Mouse (Mus musculus) thymus, postnatal 4 days (tissue): ENCODE measurements at regions not wholly inside any gene's neighbourhood (a gene's known extent, or its start where the extent isn't known, plus 50 kb on each side); places are given as distances from the start of the nearest gene placed in this dataset.
"Not testable (repeated sequence)": the region's sequence is repeated elsewhere in the genome, so short reads cannot be mapped to it uniquely, and the experiment has no call there.

Experiments
- DNase-seq: peaks from one replicate; pipeline ENCODE4 v3.0.0; 2021

- no peak for DNase-seq
Observed at GRCm38 (mm10) chr3:21945775-21946174, 130.7 kb upstream of the Tbl1xr1 start.

- no peak for DNase-seq
Observed at GRCm38 (mm10) chr3:21947320-21948073, 129.0 kb upstream of the Tbl1xr1 start.

- DNase-seq, result no peak
Observed at GRCm38 (mm10) chr3:21948074-21948659, 128.3 kb upstream of the Tbl1xr1 start.

- DNase-seq, result no peak
Observed at GRCm38 (mm10) chr3:21949459-21949858, 127.0 kb upstream of the Tbl1xr1 start.

DNA sequence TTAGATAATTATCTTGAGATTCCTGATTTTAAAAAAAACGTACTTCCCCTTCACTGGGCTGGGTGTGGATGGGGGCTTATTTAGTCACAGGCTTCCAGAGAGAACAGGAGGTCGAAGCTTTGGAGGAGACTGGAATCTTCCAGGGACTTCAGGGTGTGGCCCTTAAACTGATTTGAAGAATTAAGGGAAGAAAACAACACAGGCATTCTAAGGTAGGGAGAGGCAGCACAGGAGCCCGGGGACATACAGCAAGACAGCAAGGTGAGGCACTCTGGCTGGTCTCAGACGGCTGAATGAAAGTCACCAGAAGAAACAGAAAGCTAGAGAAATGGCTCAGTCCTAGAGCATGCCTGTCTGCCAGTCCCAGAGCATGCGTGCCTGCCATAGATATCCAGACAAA lies 125.9 kb upstream of the Tbl1xr1 start:
- DNase-seq, result no peak

DNA sequence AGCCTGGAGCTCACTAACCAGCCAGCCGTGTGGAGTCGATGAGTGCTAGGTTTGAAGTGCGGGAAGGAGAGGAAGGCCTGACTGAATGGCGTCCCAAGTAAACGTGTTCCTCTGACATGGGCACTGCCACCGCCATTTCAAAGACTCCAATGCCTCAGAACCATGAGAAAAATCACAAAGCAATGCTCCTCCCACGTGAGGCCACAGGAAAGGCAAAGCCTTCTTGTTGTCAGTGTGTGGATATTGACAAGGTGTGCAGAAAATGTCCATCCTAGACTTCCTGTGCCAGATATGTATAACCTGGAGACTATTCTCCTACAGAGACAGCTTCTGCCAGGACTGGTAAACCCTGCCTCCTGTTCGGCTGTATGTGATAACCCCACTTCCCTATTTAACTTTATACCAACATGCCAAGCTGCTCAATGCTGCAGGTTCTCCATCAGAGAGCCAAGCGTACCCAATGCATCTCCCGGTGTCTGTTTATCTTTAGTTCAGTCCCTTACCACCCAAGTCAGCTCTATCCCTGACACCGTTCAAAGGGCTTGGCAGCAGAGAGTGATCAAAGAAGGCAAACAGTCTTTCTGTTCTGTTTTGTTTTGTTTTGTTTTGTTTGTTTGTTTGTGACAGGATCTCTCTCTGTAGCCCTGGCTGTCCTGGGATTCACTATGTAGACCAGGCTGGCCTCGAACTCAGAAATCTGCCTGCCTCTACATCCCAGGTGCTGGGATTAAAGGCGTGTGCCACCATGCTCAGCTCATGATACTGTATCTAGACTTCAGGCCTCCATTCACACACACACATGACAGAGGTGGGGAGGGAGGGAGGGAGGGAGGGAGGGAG lies 124.8 kb upstream of the Tbl1xr1 start:
- no peak for DNase-seq

DNA sequence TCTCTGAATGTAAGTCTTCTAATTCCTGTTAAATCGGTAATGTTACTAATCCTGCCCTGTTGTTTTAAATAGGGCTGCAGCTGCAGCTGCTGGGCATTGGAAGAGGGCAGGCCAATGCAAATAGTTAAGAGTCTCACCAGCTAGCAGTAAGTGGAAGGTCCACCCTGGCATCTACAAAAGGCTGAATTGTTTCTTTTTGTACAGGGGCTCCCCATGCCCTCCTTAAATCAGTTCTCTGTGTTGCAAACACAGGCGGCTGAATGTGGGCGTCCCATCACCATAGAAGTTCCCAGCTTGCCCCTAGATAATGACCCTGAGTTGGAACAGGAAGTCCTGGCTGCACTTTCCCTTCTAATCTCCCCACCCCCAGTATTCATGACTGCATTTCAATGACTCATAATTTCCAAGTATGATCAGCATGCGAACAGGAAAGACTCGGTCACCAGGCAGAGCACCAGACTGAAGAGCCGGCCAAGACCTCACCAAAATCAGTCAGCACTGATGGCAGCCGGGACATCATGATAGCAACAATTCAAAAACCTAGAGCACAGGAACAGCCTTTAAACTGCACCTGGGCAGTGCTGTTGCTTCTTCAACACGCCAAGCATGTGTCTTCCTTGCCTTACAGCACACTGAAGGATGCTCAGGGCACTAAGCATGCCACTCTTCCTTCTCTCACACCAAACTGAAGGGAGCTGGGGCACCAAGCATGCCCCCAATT lies 123.6 kb upstream of the Tbl1xr1 start:
- DNase-seq, result no peak

DNA sequence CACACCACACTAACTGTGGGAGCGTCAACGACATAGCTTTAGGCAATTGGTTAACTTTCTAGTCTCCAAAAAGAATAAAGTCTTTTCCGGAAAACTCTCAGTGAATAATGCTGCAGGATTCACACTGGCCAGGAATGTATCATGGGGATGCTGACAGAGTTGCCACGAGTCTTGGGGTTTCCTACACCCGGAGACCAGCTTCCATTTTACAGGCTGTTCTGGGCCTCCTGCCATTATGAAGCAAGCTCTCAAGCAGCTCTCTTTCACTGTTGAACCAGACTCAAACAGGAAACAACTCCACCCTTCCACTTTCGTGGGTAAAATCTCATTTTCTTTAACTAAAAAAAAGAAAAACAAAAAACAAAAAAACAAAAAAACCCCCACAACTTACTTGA lies 123.0 kb upstream of the Tbl1xr1 start:
- DNase-seq, result no peak

DNA sequence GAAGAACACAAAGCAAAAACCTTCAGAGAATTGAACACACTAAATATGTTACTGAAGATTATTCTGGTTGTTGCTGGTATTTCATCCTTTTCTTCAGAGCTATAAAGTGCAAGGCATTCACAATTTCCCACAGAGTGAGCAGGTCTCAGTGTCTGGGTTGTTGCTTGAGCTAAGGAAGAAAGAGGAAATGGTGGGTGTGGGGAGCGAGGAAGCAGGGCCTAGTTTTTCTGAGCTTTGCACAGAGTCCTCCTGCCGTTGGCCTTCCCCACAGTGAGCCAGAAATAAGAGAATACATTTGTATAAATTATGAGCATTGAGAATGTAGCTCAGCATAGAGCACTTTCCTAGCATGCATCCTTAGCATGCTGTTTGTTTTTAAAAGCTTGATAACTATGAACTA lies 120.8 kb upstream of the Tbl1xr1 start:
- DNase-seq, result peak; percentile 37

GRCm38 (mm10) chr3:21957105-21957504 lies 119.3 kb upstream of the Tbl1xr1 start:
- DNase-seq, result not testable (repeated sequence)

GRCm38 (mm10) chr3:21958595-21959286 lies 117.7 kb upstream of the Tbl1xr1 start:
- DNase-seq, result no peak

GRCm38 (mm10) chr3:21961091-21961490 lies 115.4 kb upstream of the Tbl1xr1 start:
- DNase-seq, result no peak

- DNase-seq, result no peak
Observed at GRCm38 (mm10) chr3:21961746-21962145, 114.7 kb upstream of the Tbl1xr1 start.

DNA sequence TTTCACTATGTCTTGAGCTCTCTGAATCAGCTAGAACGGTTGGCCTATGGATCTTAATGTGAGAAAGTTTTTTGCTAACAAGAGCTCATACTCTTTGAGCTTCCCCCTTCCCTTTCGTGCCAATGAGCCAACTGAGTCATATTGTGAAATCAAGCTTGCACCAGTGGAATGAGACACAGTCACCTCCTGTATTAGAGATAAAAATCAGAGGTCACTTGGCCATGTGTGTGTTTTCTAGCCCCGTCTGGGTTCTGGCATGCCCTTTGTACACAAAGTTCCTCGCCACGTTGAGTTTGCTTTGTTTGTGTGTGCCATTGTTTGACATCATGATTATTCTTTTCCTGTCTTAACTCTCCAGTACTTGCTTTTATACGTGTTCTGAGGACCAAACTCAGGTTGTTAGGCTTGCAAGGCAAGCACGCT lies 114.1 kb upstream of the Tbl1xr1 start:
- DNase-seq, result no peak

- peak; percentile 53 for DNase-seq
Observed at GRCm38 (mm10) chr3:21962921-21963732, 113.3 kb upstream of the Tbl1xr1 start.

DNA sequence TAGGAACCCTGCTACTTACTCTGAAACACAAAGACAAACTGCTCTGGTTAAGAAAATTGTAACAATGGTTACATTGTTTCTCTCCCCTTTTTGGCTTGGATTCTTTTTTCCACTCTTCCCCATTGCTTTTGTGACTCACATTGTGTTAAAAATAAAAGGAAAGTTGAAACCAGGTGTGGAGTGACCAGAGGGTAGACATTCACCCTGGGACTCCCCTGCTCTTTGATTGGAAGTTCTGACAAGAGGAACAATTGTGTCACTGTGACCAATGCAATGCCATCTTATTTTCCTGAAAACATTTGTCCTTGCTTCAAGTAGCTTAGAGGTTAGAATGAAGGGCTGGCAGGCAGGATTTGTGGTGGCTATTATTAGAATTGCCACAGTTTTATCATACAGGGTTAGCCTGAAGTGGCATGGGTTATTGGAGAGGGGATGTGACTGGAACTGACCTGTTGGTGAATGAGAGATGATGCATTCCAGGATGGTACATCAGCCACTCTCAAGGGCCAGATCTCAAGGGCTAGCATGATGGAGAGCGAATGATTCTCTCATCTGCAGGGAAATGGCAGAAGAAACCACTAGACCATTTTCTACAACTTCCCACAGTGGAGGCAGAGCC lies 112.6 kb upstream of the Tbl1xr1 start:
- DNase-seq, result no peak

DNA sequence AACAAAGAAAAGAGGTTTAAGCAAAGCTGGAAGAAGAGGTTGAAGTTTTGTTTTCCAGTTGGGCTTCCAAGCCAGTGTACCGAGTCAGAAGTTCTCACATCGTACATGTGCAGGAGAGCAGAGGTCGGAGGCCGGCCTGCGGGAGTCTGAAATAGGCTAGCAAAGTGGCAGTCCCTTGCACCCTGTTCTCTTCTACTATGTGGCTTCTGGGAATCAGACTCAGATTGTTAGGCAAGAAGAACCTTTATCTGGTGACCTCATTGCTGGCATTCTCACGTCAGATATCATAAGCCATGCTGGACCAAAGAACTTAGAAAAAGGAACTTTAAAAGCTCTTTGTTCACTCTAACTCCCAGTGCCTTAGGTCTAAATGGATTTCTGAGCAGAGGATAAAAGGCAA lies 112.0 kb upstream of the Tbl1xr1 start:
- DNase-seq, result no peak

GRCm38 (mm10) chr3:21965556-21965955 lies 110.9 kb upstream of the Tbl1xr1 start:
- DNase-seq, result no peak

DNA sequence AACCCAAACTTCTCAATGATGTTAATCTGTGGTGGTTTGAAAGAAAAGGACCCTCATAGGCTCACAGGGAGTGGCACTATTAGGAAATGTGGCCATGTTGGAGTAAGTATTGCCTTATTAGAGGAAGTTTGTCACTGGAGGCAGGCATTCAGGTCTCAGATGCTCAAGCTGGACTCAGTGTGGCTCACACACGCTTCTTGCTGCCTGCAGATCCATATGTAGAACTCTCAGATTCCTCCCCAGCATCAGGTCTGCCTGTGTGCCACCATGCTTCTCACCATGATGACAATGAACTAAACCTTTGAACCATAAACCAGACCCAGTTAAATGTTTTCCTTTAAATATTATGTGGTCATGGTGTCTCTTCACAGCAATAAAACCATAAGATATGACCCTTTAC lies 104.7 kb upstream of the Tbl1xr1 start:
- no peak for DNase-seq

DNA sequence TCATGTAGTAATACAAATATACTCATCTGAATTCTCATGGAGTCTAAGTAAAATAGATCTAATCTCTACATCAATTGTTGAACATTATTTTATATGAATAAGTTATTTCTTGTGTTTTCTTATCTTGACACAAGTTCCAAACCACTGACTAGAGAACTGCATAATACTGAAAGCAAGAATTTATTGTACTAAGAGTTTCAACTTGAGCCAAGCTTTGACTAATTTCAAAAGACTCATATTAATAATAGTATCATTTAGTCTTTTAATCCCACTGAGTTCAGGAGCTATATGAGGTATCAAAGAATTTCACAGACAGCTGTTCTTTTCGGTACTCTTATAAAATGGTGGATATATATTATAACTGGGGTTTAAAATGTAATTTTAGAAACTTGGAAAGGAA lies 103.3 kb upstream of the Tbl1xr1 start:
- no peak for DNase-seq

GRCm38 (mm10) chr3:21973681-21974080 lies 102.8 kb upstream of the Tbl1xr1 start:
- no peak for DNase-seq
